Mouse (Mus musculus) bone marrow macrophage, adult 2 months (primary cell): ENCODE results near the gene Gm11037.
A peak's percentile ranks its signal among the peaks of the same experiment; 100 is the strongest.

Experiments
- CTCF ChIP-seq: IDR thresholded peaks from 2 replicates; pipeline ENCODE4 v1.5.1; 2012; ENCODE audit warnings: low read depth, mild to moderate bottlenecking, low read length, moderate library complexity
- POLR2A ChIP-seq: IDR thresholded peaks from 2 replicates; pipeline ENCODE4 v1.6.1; 2012; ENCODE audit warnings: mild to moderate bottlenecking, low read depth, low read length, borderline replicate concordance

- TF ChIP-seq POLR2A = no peak
- peak; percentile 89 for TF ChIP-seq CTCF
Measured at GRCm38 (mm10) chr2:131094823-131095222, 38.5 kb upstream of the Gm11037 start.
